Mouse (Mus musculus) layer of hippocampus, adult 18-20 months (tissue): Measurements from ENCODE around the gene Slc37a4. TPM values are rescaled to one million over a fixed set of nuclear protein-coding genes. Genes with fewer than 3 reads are reported as not detected.
"Not testable (repeated sequence)": the region's sequence is repeated elsewhere in the genome, so short reads cannot be mapped to it uniquely, and the experiment has no call there.

Experiments
- DNase-seq, 2 experiments: peaks; one replicate each; pipeline ENCODE4 v3.0.0; 2022; ENCODE audit warnings: low spot score in 2 of 2
- microRNA-seq, 2 experiments: library from miRNA; unstranded; fragments of <30 nt; microRNA quantifications; one replicate each; pipeline ENCODE4 v1.2.0; 2021
- total RNA-seq, 2 experiments: library from RNA; stranded (reverse); gene quantifications; 2 replicates each; pipeline ENCODE4 v1.2.3; 2021

Slc37a4 gene
- total RNA-seq, 2 experiments from 2014 or later = 27.4 to 28.9 TPM

- DNase-seq = no peak
Observed at GRCm38 (mm10) chr9:44432577-44433185, 36.0 kb downstream of the Slc37a4 start.

DNA sequence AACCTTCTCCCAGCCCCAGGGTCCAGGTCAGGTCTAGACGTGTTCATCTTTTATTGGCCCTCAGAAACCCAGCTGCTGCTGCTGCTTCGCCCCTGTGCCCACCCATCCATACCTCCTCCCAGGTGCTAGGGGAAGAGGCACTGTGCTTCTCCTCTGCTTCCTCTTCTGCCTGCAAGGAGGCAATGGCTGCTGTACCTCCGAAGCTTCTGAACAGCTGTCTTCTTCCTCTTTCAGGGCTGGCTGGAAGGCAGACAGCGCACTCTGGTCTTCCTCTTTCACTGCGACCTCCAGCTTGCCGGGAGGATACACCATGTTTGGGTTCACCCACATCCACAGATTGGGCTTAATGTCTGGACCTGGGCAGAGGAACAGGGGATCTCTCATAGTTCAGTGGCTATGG, 39.1 kb downstream of the Slc37a4 start:
- no peak for DNase-seq

- DNase-seq = no peak
Observed at GRCm38 (mm10) chr9:44440961-44441360, 44.3 kb downstream of the Slc37a4 start, which contains the start of gene Foxr1. Gene Foxr1 (minus strand): TSS chr9:44441136.

DNA sequence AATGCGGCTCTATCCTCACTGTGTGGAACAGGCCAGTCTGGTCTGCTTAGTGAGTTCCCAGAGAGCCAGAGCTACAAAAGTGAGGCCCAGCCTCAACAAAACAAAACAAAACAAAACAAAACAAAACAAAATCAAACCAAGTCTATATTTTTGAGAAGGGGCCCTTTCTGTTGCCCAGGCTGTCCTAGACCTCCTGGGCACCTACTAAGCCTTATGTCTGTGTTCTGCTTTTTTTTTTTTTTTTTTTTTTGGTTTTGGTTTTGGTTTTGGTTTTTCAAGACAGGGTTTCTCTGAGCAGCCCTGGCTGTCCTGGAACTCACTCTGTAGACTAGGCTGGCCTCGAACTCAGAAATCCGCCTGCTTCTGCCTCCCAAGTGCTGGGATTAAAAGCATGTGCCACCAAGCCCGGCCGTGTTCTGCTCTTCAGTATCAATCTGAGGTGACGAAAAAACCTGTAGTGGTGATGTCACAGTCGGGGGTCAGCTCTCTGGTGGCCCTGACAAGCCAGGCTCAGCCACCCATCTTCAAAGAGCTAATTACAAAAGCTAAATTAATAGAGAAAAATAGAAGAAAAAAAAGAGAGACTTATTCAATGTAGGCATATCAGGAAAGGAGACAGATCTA, 47.9 kb downstream of the Slc37a4 start:
- DNase-seq = not testable (repeated sequence)

DNA sequence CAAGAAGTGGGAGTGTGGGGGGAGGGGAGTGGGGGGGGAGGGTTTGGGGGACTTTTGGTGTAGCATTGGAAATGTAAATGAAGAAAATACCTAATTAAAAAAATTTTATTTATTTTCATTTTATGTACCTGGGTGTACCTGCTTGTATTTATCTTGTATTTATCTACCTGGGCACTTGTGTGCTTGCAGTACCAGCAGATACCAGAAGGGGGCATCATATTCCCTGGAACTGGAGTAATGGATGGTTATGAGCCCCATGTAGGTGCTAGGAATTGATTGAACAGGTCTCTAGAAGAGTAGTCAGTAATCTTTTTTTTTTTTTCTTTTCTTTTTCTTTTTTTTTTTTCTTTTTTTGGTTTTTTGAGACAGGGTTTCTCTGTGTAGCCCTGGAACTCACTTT, 53.7 kb downstream of the Slc37a4 start:
- DNase-seq = no peak

Small RNA genes within 50 kb of the gene (microRNA-seq; reads per million reads assigned to microRNA genes)
- 0.25 to 0.78 reads per million in 2 experiments for gene Mir7085

Other genes with a start within 250 kb of the Slc37a4 start
- 10 to 100 TPM; 59.8 to 66.3 TPM for gene Cbl, start 162.8 kb upstream of the Slc37a4 start, total RNA-seq
- gene Ccdc153, start 156.2 kb upstream of the Slc37a4 start, total RNA-seq = 1 to 10 TPM; 4.7 to 6.1 TPM
- gene Pdzd3, start 145.4 kb upstream of the Slc37a4 start, total RNA-seq = 1 to 10 TPM in 1 of 2 experiments, under 1 TPM in 1; 0.86 to 1.5 TPM
- gene Nlrx1, start 128.3 kb upstream of the Slc37a4 start, total RNA-seq = 10 to 100 TPM; 10.0 to 11.8 TPM
- gene Abcg4, start 108.2 kb upstream of the Slc37a4 start, total RNA-seq = 10 to 100 TPM; 65.5 to 74.6 TPM
- 10 to 100 TPM; 30.0 to 30.6 TPM for gene Hinfp, start 91.2 kb upstream of the Slc37a4 start, total RNA-seq
- 100 to 1,000 TPM; 197 to 228 TPM for gene C2cd2l, start 76.6 kb upstream of the Slc37a4 start, total RNA-seq
- 10 to 100 TPM; 14.7 to 15.7 TPM for gene Dpagt1, start 70.8 kb upstream of the Slc37a4 start, total RNA-seq
- gene H2afx, start 62.2 kb upstream of the Slc37a4 start, total RNA-seq = 10 to 100 TPM; 46.1 to 47.7 TPM
- 10 to 100 TPM; 18.9 to 21.2 TPM for gene Hmbs, start 52.6 kb upstream of the Slc37a4 start, total RNA-seq
- 10 to 100 TPM; 54.9 to 56.6 TPM for gene Vps11, start 35.2 kb upstream of the Slc37a4 start, total RNA-seq
- gene Hyou1, start 17.4 kb upstream of the Slc37a4 start, total RNA-seq = 100 to 1,000 TPM; 130 to 141 TPM
- gene Rps25, start 10.3 kb downstream of the Slc37a4 start, total RNA-seq = 100 to 1,000 TPM; 717 to 799 TPM
- gene Trappc4, start 10.7 kb downstream of the Slc37a4 start, total RNA-seq = 10 to 100 TPM; 70.1 to 72.2 TPM
- 10 to 100 TPM; 19.0 to 21.1 TPM for gene Ccdc84, start 21.7 kb downstream of the Slc37a4 start, total RNA-seq
- gene Foxr1, start 44.3 kb downstream of the Slc37a4 start, total RNA-seq = not detected
- not detected for gene Upk2, start 58.1 kb downstream of the Slc37a4 start, total RNA-seq
- gene Bcl9l, start 86.0 kb downstream of the Slc37a4 start, total RNA-seq = 10 to 100 TPM; 64.0 to 72.3 TPM
- gene Cxcr5, start 165.0 kb downstream of the Slc37a4 start, total RNA-seq = not detected
- gene Ddx6, start 208.0 kb downstream of the Slc37a4 start, total RNA-seq = 100 to 1,000 TPM; 145 to 146 TPM